Mouse (Mus musculus) hindbrain, embryonic 14.5 days (tissue): ENCODE results near the gene Pim1. TPM values are rescaled to one million over a fixed set of nuclear protein-coding genes. Genes with fewer than 3 reads are reported as not detected.
"Not testable (repeated sequence)": the region's sequence is repeated elsewhere in the genome, so short reads cannot be mapped to it uniquely, and the experiment has no call there.

ENCODE experiments used
- ATAC-seq: fragments of 200-750 bp; cut with Nextera tagmentation; 2 replicates; pipeline ENCODE4 v1.8.0; 2017; ENCODE audit warnings: moderate number of reproducible peaks, mild to moderate bottlenecking, moderate TSS enrichment, moderate library complexity; ENCODE audit not compliant: low FRiP score
- DNase-seq: peaks from one replicate; pipeline ENCODE4 v3.0.0-alpha.2; 2015; ENCODE audit warnings: low spot score
- H3K27ac ChIP-seq: fragments of 300-500 bp; sonication (generic); 2 replicates; pipeline ENCODE4 v1.5.1; 2014; ENCODE audit warnings: mild to moderate bottlenecking, moderate library complexity
- H3K27me3 ChIP-seq: fragments of 300-500 bp; sonication (generic); 2 replicates; pipeline ENCODE4 v1.6.1; 2014; ENCODE audit warnings: mild to moderate bottlenecking, low read length, mixed read lengths; ENCODE audit not compliant: control insufficient read depth, insufficient read depth
- H3K36me3 ChIP-seq: fragments of 300-500 bp; sonication (generic); replicated peaks from 2 replicates; pipeline ENCODE4 v1.6.1; 2014; ENCODE audit not compliant: control insufficient read depth, insufficient read depth
- H3K4me1 ChIP-seq: fragments of 300-500 bp; sonication (generic); replicated peaks from 2 replicates; pipeline ENCODE4 v1.6.1; 2014; ENCODE audit warnings: antibody characterized with exemption, low read length, mixed read lengths; ENCODE audit not compliant: control insufficient read depth, insufficient read depth
- H3K4me2 ChIP-seq: fragments of 300-500 bp; sonication (generic); replicated peaks from 2 replicates; pipeline ENCODE4 v1.6.1; 2014; ENCODE audit warnings: mild to moderate bottlenecking, moderate library complexity
- H3K4me3 ChIP-seq: fragments of 300-500 bp; sonication (generic); replicated peaks from 2 replicates; pipeline ENCODE4 v1.5.1; 2014; ENCODE audit warnings: mild to moderate bottlenecking, low read length
- H3K9ac ChIP-seq: fragments of 300-500 bp; sonication (generic); 2 replicates; pipeline ENCODE4 v1.6.1; 2014
- H3K9me3 ChIP-seq: fragments of 300-500 bp; sonication (generic); 2 replicates; pipeline ENCODE4 v1.6.1; 2016; ENCODE audit warnings: low read length; ENCODE audit not compliant: control insufficient read depth
- WGBS: fragments of 180-500 bp; shearing (Covaris S2); extraction: QIAGEN DNeasy Blood & Tissue Kit; methylation state at CpG from one replicate; pipeline ENCODE4 v1.1.7; 2014; 5-methylcytosine and 5-hydroxymethylcytosine counted together
- polyA plus RNA-seq: library from polyadenylated mRNA; unstranded; fragments of >200 nt; fragmentation: Nextera tagmentation; extraction: Ambion mirVana; gene quantifications from 2 replicates; pipeline ENCODE4 v1.2.1, GENCODE M21; 2014

Gene Pim1
- polyA plus RNA-seq, 1 experiment from 2014 or later = 7.8 TPM

- not testable (repeated sequence) for H3K9me3 ChIP-seq, H3K9ac ChIP-seq, H3K27ac ChIP-seq, H3K4me2 ChIP-seq, ATAC-seq, H3K27me3 ChIP-seq, DNase-seq, H3K4me3 ChIP-seq
- WGBS = 69% methylated on average over 1 of the region's 1 CpGs
- Histone ChIP-seq H3K36me3 (peaks cover 12% of the 10 kb centered on the region), H3K4me1 (peaks cover 11% of the 10 kb centered on the region)
Observed at GRCm38 (mm10) chr17:29497481-29497880, 6.9 kb downstream of the Pim1 start.

- H3K27ac ChIP-seq = no peak overlapping the region
- H3K9me3 ChIP-seq = no peaks in the 10 kb centered on the region
- no peak overlapping the region for H3K4me3 ChIP-seq
- WGBS = 65% methylated on average over 4 of the region's 4 CpGs
- no peak overlapping the region for H3K9ac ChIP-seq
- H3K4me1 ChIP-seq = peaks cover 12% of the 10 kb centered on the region
- H3K27me3 ChIP-seq = no peaks in the 10 kb centered on the region
- DNase-seq (no peak), ATAC-seq (no peak)
- peaks cover 12% of the 10 kb centered on the region for H3K36me3 ChIP-seq
- no peak overlapping the region for H3K4me2 ChIP-seq
Observed at GRCm38 (mm10) chr17:29498028-29498427, 7.5 kb downstream of the Pim1 start.

GRCm38 (mm10) chr17:29498952-29499351 is 8.4 kb downstream of the Pim1 start:
- H3K9ac ChIP-seq, ATAC-seq: not testable (repeated sequence)
- 88% methylated on average over 1 of the region's 2 CpGs for WGBS

GRCm38 (mm10) chr17:29499511-29499910 is 9.0 kb downstream of the Pim1 start:
- Histone ChIP-seq H3K9me3 (no peaks in the 10 kb centered on the region), H3K27ac (no peak overlapping the region), H3K36me3 (peaks cover 3% of the 10 kb centered on the region), H3K27me3 (no peaks in the 10 kb centered on the region), H3K4me2 (no peak overlapping the region), H3K9ac (no peak overlapping the region), H3K4me1 (peaks cover 11% of the 10 kb centered on the region; the same call in 1 of the 2 replicates), H3K4me3 (no peak overlapping the region)
- DNase-seq (no peak), ATAC-seq (no peak)
- WGBS = 84% methylated on average over 6 of the region's 6 CpGs

More at GRCm38 (mm10) chr17:29498952-29499351, 8.4 kb downstream of the Pim1 start:
- not testable (repeated sequence) for H3K36me3 ChIP-seq, H3K9me3 ChIP-seq, H3K27ac ChIP-seq, H3K27me3 ChIP-seq, H3K4me3 ChIP-seq, H3K4me2 ChIP-seq, DNase-seq
- H3K4me1 ChIP-seq = peaks cover 11% of the 10 kb centered on the region; the same call in 1 of the 2 replicates

- H3K36me3 ChIP-seq = no peaks in the 10 kb centered on the region
- no peak for ATAC-seq
- H3K9me3 ChIP-seq = no peaks in the 10 kb centered on the region
- DNase-seq = no peak
- H3K4me3 ChIP-seq = no peak overlapping the region
- H3K27me3 ChIP-seq = no peaks in the 10 kb centered on the region
- 86% methylated on average over 7 of the region's 7 CpGs for WGBS
- H3K27ac ChIP-seq = no peak overlapping the region
- peaks cover 11% of the 10 kb centered on the region; the same call in 1 of the 2 replicates for H3K4me1 ChIP-seq
- no peak overlapping the region for H3K9ac ChIP-seq
- no peak overlapping the region for H3K4me2 ChIP-seq
Observed at GRCm38 (mm10) chr17:29500243-29500740, 9.7 kb downstream of the Pim1 start.

GRCm38 (mm10) chr17:29500802-29501469 is 10.4 kb downstream of the Pim1 start:
- ATAC-seq = no peak
- Histone ChIP-seq H3K4me2 (no peak overlapping the region), H3K4me1 (peaks cover 11% of the 10 kb centered on the region; the same call in 1 of the 2 replicates), H3K36me3 (no peaks in the 10 kb centered on the region), H3K9me3 (no peaks in the 10 kb centered on the region), H3K9ac (no peak overlapping the region), H3K4me3 (no peak overlapping the region), H3K27ac (no peak overlapping the region), H3K27me3 (no peaks in the 10 kb centered on the region)
- no peak for DNase-seq
- 80% methylated on average over 17 of the region's 17 CpGs for WGBS

- no peak for DNase-seq
- no peaks in the 10 kb centered on the region for H3K36me3 ChIP-seq
- H3K27ac ChIP-seq = no peak overlapping the region
- H3K27me3 ChIP-seq = no peaks in the 10 kb centered on the region
- no peaks in the 10 kb centered on the region for H3K9me3 ChIP-seq
- ATAC-seq = no peak
- H3K4me2 ChIP-seq = no peak overlapping the region
- H3K4me1 ChIP-seq = peaks cover 11% of the 10 kb centered on the region; the same call in 1 of the 2 replicates
- 84% methylated on average over 7 of the region's 7 CpGs for WGBS
- H3K9ac ChIP-seq = no peak overlapping the region
- no peak overlapping the region for H3K4me3 ChIP-seq
Observed at GRCm38 (mm10) chr17:29502005-29502668, 11.6 kb downstream of the Pim1 start.

- ATAC-seq (no peak), DNase-seq (no peak)
- no peak overlapping the region for H3K27ac ChIP-seq
- no peaks in the 10 kb centered on the region for H3K36me3 ChIP-seq
- no peaks in the 10 kb centered on the region for H3K27me3 ChIP-seq
- no peak overlapping the region for H3K9ac ChIP-seq
- 16% methylated on average over 32 of the region's 32 CpGs for WGBS
- peak overlapping the region; percentile 21 for H3K4me2 ChIP-seq
- H3K4me1 ChIP-seq = peaks cover 11% of the 10 kb centered on the region; the same call in 1 of the 2 replicates
- no peak overlapping the region for H3K4me3 ChIP-seq
- no peaks in the 10 kb centered on the region for H3K9me3 ChIP-seq
Observed at GRCm38 (mm10) chr17:29502669-29503665, 12.4 kb downstream of the Pim1 start.
